Mouse (Mus musculus) hindbrain, embryonic 13.5 days (tissue): ENCODE data around the gene Map1lc3a. TPM values are rescaled to one million over a fixed set of nuclear protein-coding genes. Genes with fewer than 3 reads are reported as not detected.

Source experiments
- ATAC-seq: fragments of 200-750 bp; cut with Nextera tagmentation; 2 replicates; pipeline ENCODE4 v1.8.0; 2017; ENCODE audit warnings: moderate TSS enrichment; ENCODE audit not compliant: low FRiP score
- H3K27ac ChIP-seq: fragments of 300-500 bp; sonication (generic); 2 replicates; pipeline ENCODE4 v1.5.1; 2015; ENCODE audit warnings: inconsistent platforms, mild to moderate bottlenecking, moderate library complexity
- H3K27me3 ChIP-seq: fragments of 300-500 bp; sonication (generic); 2 replicates; pipeline ENCODE4 v1.6.1; 2015; ENCODE audit warnings: mild to moderate bottlenecking, inconsistent platforms
- H3K36me3 ChIP-seq: fragments of 300-500 bp; sonication (generic); 2 replicates; pipeline ENCODE4 v1.6.1; 2015; ENCODE audit warnings: mild to moderate bottlenecking, inconsistent platforms
- H3K4me1 ChIP-seq: fragments of 300-500 bp; sonication (generic); replicated peaks from 2 replicates; pipeline ENCODE4 v1.6.1; 2015; ENCODE audit warnings: inconsistent platforms
- H3K4me2 ChIP-seq: fragments of 300-500 bp; sonication (generic); 2 replicates; pipeline ENCODE4 v1.6.1; 2015; ENCODE audit warnings: inconsistent platforms, mild to moderate bottlenecking, moderate library complexity
- H3K4me3 ChIP-seq: fragments of 300-500 bp; sonication (generic); 2 replicates; pipeline ENCODE4 v1.5.1; 2015; ENCODE audit warnings: mild to moderate bottlenecking, inconsistent platforms
- H3K9ac ChIP-seq: fragments of 300-500 bp; sonication (generic); 2 replicates; pipeline ENCODE4 v1.6.1; 2015; ENCODE audit warnings: mild to moderate bottlenecking, inconsistent platforms
- H3K9me3 ChIP-seq: fragments of 300-500 bp; sonication (generic); 2 replicates; pipeline ENCODE4 v1.6.1; 2016; ENCODE audit warnings: inconsistent platforms
- WGBS: fragments of 180-500 bp; shearing (Covaris S2); methylation state at CpG from one replicate; pipeline ENCODE4 v1.1.7; 2015; 5-methylcytosine and 5-hydroxymethylcytosine counted together
- polyA plus RNA-seq: library from polyadenylated mRNA; unstranded; fragments of >200 nt; fragmentation: Nextera tagmentation; extraction: Ambion mirVana; gene quantifications from 2 replicates; pipeline ENCODE4 v1.2.1, GENCODE M21; 2015

Gene Map1lc3a
- polyA plus RNA-seq, 1 experiment from 2014 or later = 415 TPM

DNA sequence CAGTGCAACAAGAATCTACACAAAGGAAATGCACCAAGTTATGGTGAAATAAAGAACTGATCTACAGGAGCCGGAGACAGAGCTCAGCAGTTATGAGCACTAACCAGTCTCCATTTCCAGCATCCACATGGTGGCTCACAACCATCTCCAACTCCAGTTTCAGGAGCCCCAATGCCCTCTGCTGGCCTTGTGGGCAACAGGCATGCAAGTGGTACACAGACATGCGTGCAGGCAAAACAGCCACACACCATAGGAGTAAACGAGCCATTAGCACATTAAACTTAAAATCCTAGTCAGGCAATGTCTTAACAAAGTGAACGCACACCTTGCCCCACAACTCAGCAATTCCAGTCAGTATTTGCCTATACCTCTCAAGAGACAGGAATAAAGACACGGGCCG is 4.1 kb upstream of the Map1lc3a start:
- 86% methylated on average over 6 of the region's 6 CpGs for WGBS
- H3K27ac ChIP-seq = no peak overlapping the region
- H3K27me3 ChIP-seq = no peaks in the 10 kb centered on the region
- H3K4me2 ChIP-seq = no peak overlapping the region
- no peak overlapping the region for H3K9ac ChIP-seq
- H3K36me3 ChIP-seq = no peaks in the 10 kb centered on the region
- no peaks in the 10 kb centered on the region for H3K9me3 ChIP-seq
- H3K4me3 ChIP-seq = no peak overlapping the region
- no peak for ATAC-seq
- peaks cover 1% of the 10 kb centered on the region for H3K4me1 ChIP-seq

DNA sequence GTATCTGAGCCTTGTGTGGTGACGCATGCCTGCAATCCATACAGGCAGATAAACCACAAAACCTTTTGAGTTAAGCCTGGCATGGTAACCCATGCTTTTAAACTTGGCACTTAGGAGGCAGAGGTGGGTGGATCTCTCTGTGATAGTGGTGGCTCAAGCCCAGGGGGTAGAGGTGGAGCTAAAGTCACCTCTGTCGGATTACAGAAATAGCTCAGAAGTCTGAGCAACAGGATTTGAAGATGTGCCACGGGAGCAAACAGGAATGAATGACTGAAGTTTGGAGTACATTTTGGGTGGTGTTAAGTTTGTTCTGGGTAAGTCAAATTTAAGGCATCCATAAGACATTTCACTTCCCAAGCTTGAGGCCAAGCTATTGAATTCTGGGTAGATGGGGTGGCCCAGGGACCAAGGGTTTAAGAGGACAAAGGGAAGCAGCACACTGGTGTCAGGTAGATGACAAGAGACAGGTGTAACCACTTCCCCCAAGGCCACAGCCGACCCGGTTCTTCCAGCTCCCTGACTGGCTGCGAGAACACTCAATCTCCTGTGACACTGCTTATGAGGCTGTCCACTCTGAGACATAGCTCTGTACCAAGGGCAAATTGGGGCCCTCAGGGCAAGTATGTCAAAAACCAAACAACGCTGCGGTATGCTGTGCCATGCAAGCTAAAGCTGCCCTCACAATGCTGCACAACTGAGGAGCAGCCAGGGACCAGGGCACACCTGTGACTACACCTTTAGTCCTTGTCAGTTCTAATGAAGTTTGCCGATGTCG is 3.5 kb upstream of the Map1lc3a start:
- H3K4me3 ChIP-seq = no peak overlapping the region
- no peaks in the 10 kb centered on the region for H3K9me3 ChIP-seq
- no peaks in the 10 kb centered on the region for H3K27me3 ChIP-seq
- no peak overlapping the region for H3K9ac ChIP-seq
- peaks cover under 1% of the 10 kb centered on the region; the same call in 1 of the 2 replicates for H3K36me3 ChIP-seq
- H3K27ac ChIP-seq = no peak overlapping the region
- peaks cover 7% of the 10 kb centered on the region for H3K4me1 ChIP-seq
- ATAC-seq = no peak
- H3K4me2 ChIP-seq = no peak overlapping the region
- 82% methylated on average over 10 of the region's 10 CpGs for WGBS

DNA sequence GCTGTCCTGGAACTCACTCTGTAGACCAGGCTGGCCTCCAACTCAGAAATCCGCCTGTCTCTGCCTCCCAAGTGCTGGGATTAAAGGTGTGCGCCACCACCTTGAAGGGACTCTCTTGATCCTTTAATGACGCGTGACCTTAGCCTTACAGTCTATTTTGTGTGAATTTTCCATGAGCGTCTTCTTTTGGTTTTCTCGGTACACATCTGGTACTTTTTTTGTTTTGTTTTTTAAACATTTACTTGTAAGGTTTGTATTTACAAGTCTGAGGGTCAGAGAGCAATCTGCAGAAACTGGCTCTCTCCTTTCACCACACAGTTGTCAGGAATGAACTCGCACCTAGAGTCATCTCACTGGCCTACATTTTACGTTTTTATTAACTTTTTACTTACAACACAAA is 2.5 kb upstream of the Map1lc3a start:
- Histone ChIP-seq H3K4me2 (no peak overlapping the region), H3K36me3 (peaks cover 11% of the 10 kb centered on the region), H3K4me3 (no peak overlapping the region), H3K4me1 (peaks cover 11% of the 10 kb centered on the region), H3K27ac (no peak overlapping the region), H3K27me3 (no peaks in the 10 kb centered on the region), H3K9ac (no peak overlapping the region), H3K9me3 (no peaks in the 10 kb centered on the region)
- no peak for ATAC-seq
- 90% methylated on average over 8 of the region's 8 CpGs for whole genome bisulfite sequencing

DNA sequence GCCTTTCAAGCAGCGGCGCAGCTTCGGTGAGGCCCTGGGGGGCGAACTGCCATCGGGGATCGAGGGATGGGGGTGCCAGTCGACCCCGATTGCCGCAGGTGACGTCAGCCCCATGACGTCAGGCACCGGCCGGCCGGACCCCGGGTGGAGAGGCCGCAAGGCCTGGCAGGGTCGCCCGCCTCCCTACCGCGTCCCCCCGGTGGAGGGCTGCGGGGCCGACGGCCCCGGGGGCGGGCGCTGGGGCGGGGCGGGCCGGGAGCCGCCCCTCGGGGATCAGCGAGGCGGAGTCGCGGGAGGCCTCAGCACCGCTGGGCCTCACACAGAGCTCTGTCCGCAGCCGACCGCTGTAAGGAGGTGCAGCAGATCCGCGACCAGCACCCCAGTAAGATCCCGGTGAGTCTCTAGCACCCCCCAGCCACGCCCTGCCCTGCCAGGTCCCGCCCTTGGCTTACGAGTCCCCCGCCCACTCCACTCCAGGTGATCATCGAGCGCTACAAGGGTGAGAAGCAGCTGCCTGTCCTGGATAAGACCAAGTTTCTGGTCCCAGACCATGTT is 601 bp downstream of the Map1lc3a start:
- 0% methylated on average over 30 of the region's 49 CpGs for WGBS

DNA sequence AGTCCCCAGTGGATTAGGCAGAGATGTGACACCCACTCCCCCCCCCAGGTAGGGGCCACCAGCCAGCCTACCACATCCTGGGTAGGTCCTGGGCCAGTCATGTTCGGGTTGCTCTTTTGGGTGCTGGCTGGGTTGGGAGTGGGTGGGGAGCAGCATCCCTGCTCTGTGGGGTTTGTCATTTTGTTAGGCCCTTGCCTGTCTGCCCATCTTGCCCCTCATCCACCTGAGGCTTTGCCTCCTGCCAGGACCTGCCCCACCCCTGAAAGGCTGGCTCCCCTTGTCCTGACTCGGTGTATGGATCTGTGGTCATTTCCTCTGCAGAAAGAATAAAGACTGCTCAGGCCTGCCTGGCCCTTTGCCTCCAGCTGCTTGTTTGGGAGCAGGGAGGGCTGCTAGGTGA is 1.6 kb downstream of the Map1lc3a start:
- Histone ChIP-seq H3K4me1 (peaks cover 11% of the 10 kb centered on the region), H3K27me3 (no peaks in the 10 kb centered on the region), H3K27ac (no peak overlapping the region), H3K9me3 (no peaks in the 10 kb centered on the region), H3K9ac (peak overlapping the region; percentile 95; the same call in 1 of the 2 replicates), H3K36me3 (peaks cover 23% of the 10 kb centered on the region), H3K4me3 (peak overlapping the region; percentile 93), H3K4me2 (peak overlapping the region; percentile 83)
- no peak for ATAC-seq
- 86% methylated on average over 2 of the region's 2 CpGs for WGBS

More for the DNA sequence above, 601 bp downstream of the Map1lc3a start:
- H3K9ac ChIP-seq = peak overlapping the region; percentile 95
- H3K9me3 ChIP-seq = no peaks in the 10 kb centered on the region
- H3K4me1 ChIP-seq = peaks cover 11% of the 10 kb centered on the region
- peak overlapping the region; percentile 92 for H3K27ac ChIP-seq
- ATAC-seq = peak; percentile 79
- H3K36me3 ChIP-seq = peaks cover 19% of the 10 kb centered on the region
- no peaks in the 10 kb centered on the region for H3K27me3 ChIP-seq
- H3K4me2 ChIP-seq = peak overlapping the region; percentile 83
- H3K4me3 ChIP-seq = peak overlapping the region; percentile 93

DNA sequence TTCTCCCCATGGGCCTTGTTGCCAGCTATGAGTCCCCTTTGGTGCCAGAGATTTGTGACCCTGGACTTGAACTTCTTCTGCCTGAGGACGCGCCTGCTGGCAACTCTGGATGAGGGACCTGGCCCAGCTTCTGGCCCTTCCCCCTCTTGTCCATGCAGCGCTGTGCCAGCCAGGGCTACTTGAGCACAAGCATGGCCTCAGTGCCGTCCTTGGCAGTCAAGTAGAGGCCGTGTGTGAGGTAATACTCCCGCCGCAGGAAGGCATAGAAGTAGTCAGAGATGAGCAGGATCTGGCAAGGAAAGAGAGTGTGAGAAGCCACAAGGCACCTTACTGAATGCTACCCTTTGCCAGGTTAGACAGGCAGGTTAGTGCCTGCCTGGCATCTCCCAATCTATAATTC is 2.3 kb downstream of the Map1lc3a start:
- 87% methylated on average over 7 of the region's 7 CpGs for WGBS
- Histone ChIP-seq H3K9me3 (no peaks in the 10 kb centered on the region), H3K4me2 (no peak overlapping the region), H3K36me3 (peaks cover 28% of the 10 kb centered on the region), H3K9ac (peak overlapping the region; percentile 95; the same call in 1 of the 2 replicates), H3K4me3 (no peak overlapping the region), H3K4me1 (peaks cover 11% of the 10 kb centered on the region), H3K27me3 (no peaks in the 10 kb centered on the region), H3K27ac (no peak overlapping the region)
- ATAC-seq = no peak

DNA sequence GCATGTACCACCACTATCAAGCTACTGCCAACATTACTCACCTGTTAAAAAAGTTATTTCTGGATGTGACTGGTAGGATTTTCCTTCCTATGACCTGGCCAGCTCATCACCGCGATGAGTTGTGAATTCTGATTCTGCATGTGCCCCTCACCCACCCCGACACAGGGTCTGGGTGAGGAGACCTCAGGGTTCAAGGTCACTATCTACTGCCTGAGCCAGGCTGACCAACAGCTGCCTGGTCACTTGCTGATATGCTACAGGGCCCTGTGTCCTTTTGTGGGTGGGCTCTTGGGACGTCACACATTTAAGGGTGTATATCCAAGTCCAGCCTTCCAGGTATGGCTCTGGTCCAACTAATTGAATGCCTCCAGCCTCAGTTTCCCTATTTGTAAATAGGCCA is 3.1 kb downstream of the Map1lc3a start:
- no peaks in the 10 kb centered on the region for H3K9me3 ChIP-seq
- no peak for ATAC-seq
- H3K27ac ChIP-seq = no peak overlapping the region
- no peak overlapping the region for H3K4me3 ChIP-seq
- H3K9ac ChIP-seq = no peak overlapping the region
- H3K4me1 ChIP-seq = peaks cover 11% of the 10 kb centered on the region
- no peaks in the 10 kb centered on the region for H3K27me3 ChIP-seq
- WGBS = 96% methylated on average over 4 of the region's 4 CpGs
- H3K36me3 ChIP-seq = peaks cover 36% of the 10 kb centered on the region
- no peak overlapping the region for H3K4me2 ChIP-seq

DNA sequence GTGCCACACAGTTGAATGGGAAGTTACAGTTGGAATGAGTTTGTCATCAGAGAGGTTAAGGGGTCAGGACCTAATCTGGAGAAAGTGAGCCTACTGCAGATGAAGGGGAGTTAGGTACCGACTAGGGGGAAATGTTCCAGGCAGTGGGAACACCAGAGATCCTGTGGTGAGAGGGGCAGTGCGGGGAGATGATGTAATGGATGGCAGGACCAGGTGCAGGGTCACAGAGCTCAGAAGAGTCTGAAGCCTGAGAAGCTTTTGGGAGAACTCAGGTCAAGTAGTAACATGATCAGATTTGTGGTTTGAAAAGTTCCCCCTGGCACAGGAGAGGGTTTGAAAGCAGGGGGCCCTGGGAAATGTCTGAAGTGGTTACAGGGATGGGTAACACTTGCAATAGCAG is 4.0 kb downstream of the Map1lc3a start:
- H3K4me1 ChIP-seq = peaks cover 11% of the 10 kb centered on the region
- no peak overlapping the region for H3K27ac ChIP-seq
- no peak for ATAC-seq
- H3K9ac ChIP-seq = no peak overlapping the region
- peaks cover 43% of the 10 kb centered on the region for H3K36me3 ChIP-seq
- H3K27me3 ChIP-seq = no peaks in the 10 kb centered on the region
- no peak overlapping the region for H3K4me2 ChIP-seq
- WGBS = 90% methylated on average over 2 of the region's 2 CpGs
- no peaks in the 10 kb centered on the region for H3K9me3 ChIP-seq
- H3K4me3 ChIP-seq = no peak overlapping the region

DNA sequence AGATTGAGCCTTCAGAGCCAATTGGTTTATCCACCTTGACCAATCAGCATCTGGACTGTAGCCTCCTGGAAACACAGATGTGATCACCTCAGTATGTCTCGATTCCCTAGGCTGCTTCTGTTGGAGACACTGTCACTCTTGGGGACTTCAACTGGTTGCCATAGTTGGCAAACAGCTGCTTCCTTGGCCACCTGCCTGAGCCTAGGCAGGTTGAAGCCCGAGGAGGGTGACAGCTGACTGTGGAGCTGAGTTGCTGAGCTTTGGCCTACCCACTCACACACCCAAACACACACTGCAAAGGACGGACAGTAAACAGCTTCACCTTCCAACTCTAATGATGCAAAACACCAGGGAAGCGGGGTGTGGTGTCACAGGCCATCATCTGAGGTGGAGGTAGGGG is 7.7 kb downstream of the Map1lc3a start:
- Histone ChIP-seq H3K9me3 (no peaks in the 10 kb centered on the region), H3K4me2 (no peak overlapping the region), H3K27me3 (no peaks in the 10 kb centered on the region), H3K4me3 (no peak overlapping the region), H3K4me1 (no peaks in the 10 kb centered on the region), H3K36me3 (peaks cover 34% of the 10 kb centered on the region), H3K9ac (no peak overlapping the region), H3K27ac (no peak overlapping the region)
- 87% methylated on average over 4 of the region's 4 CpGs for WGBS
- ATAC-seq = no peak

DNA sequence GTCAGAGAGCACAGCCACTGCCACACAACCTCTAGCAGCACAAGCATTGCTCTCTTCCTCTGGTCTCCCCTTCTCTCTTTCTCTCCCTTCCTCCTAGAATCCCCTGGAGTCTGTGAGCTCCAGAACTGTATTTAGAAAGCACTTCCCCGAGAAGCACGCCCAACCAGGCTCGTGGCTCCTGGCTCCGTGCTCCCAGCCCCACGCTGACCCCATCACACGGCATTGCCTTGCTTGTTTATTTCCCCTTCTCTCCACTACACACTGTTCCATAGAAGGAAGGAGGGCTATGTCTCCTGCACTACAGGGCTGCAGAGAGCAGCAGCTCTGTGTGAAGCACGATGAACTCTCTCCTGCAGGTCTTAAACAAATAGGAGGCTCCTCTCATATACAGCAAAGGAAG is 8.6 kb downstream of the Map1lc3a start:
- whole genome bisulfite sequencing = 84% methylated on average over 7 of the region's 7 CpGs
- no peak overlapping the region for H3K4me3 ChIP-seq
- ATAC-seq = no peak
- no peak overlapping the region for H3K4me2 ChIP-seq
- no peaks in the 10 kb centered on the region for H3K27me3 ChIP-seq
- H3K9ac ChIP-seq = no peak overlapping the region
- no peak overlapping the region for H3K27ac ChIP-seq
- H3K36me3 ChIP-seq = peaks cover 36% of the 10 kb centered on the region
- no peaks in the 10 kb centered on the region for H3K4me1 ChIP-seq
- no peaks in the 10 kb centered on the region for H3K9me3 ChIP-seq

DNA sequence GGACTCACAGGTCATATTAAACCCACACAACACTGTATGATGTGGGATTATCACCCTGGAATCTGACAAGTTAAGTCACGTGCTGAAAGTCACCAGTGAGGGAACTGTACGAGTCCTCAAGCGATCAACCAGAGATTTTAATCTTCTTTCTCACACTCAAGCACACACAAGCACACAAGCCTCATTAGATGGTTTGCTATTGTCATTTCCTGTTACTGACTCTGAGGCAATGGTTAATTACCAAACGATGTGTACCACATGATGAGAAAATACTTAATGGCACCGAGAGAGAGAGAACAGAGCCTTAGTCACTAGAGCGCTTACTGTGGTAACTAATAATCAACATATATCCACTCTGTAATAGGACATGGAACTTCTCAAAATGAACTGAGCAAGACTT is 9.6 kb downstream of the Map1lc3a start:
- Histone ChIP-seq H3K4me3 (no peak overlapping the region), H3K4me1 (no peaks in the 10 kb centered on the region), H3K4me2 (no peak overlapping the region), H3K27me3 (no peaks in the 10 kb centered on the region), H3K36me3 (peaks cover 47% of the 10 kb centered on the region), H3K27ac (no peak overlapping the region), H3K9me3 (no peaks in the 10 kb centered on the region), H3K9ac (no peak overlapping the region)
- 92% methylated on average over 6 of the region's 6 CpGs for WGBS
- ATAC-seq = no peak

DNA sequence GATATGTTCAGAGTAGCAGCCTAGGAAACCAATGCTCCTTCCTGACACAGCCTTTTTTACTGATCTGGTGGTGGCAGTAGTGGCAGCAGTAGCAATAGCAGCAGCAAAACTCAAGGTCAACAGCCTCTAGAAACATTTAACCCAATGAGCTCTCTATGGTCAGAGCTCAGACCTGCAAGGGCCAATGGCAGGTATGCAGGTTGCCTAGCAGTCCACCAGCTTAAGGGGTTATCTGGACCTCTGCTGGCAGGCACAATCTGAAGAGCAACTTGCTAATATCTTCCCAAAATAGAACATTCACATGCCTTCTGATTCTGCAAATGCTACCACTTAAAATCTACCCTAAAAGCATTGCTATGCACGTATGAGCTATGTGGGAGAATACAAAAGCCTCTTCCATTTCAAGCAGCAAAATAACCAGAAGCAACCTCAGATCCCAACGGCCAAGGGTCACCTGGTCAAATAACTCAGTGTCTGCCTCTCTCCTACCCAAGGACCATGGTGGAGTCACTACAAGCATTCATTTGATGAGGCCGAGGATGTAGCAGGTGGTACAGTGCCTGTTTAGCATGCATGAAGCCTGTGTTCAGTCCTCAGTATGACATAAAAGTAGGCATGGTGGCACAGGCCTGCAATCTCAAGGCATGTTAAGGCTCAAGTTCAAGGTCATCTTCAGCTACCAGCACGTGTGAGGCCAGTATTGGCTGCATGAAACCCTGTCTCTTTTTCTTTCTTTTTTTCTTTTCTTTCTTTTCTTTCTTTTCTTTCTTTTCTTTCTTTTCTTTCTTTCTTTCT is 11.6 kb downstream of the Map1lc3a start:
- Histone ChIP-seq H3K27ac (no peak overlapping the region), H3K4me1 (no peaks in the 10 kb centered on the region), H3K9me3 (no peaks in the 10 kb centered on the region), H3K4me2 (no peak overlapping the region), H3K9ac (no peak overlapping the region), H3K4me3 (no peak overlapping the region), H3K36me3 (peaks cover 60% of the 10 kb centered on the region), H3K27me3 (no peaks in the 10 kb centered on the region)
- no peak for ATAC-seq
- 92% methylated on average over 4 of the region's 4 CpGs for WGBS
